Mouse (Mus musculus) liver, embryonic 16.5 days (tissue): Measurements from ENCODE around the gene Rnf182. TPM values are rescaled to one million over a fixed set of nuclear protein-coding genes. Genes with fewer than 3 reads are reported as not detected.

Experiments
- ATAC-seq: fragments of 200-750 bp; cut with Nextera tagmentation; 2 replicates; pipeline ENCODE4 v1.8.0; 2017; ENCODE audit warnings: low read depth, mild to moderate bottlenecking, moderate number of reproducible peaks, moderate library complexity
- H3K27ac ChIP-seq: fragments of 300-500 bp; sonication (generic); 2 replicates; pipeline ENCODE4 v1.5.1; 2014; ENCODE audit warnings: mild to moderate bottlenecking, low read length
- H3K27me3 ChIP-seq: fragments of 300-500 bp; sonication (generic); 2 replicates; pipeline ENCODE4 v1.6.1; 2014; ENCODE audit warnings: low read depth, low read length, mixed read lengths; ENCODE audit not compliant: control insufficient read depth, insufficient read depth
- H3K36me3 ChIP-seq: fragments of 300-500 bp; sonication (generic); 2 replicates; pipeline ENCODE4 v1.6.1; 2014; ENCODE audit warnings: mild to moderate bottlenecking; ENCODE audit not compliant: control insufficient read depth, insufficient read depth
- H3K4me1 ChIP-seq: fragments of 300-500 bp; sonication (generic); 2 replicates; pipeline ENCODE4 v1.6.1; 2014; ENCODE audit warnings: low read depth, low read length, mixed read lengths; ENCODE audit not compliant: control insufficient read depth
- H3K4me2 ChIP-seq: fragments of 300-500 bp; sonication (generic); 2 replicates; pipeline ENCODE4 v1.6.1; 2014; ENCODE audit warnings: low read depth, low read length, mixed read lengths
- H3K4me3 ChIP-seq: fragments of 300-500 bp; sonication (generic); 2 replicates; pipeline ENCODE4 v1.5.1; 2014; ENCODE audit warnings: low read depth, mild to moderate bottlenecking, low read length
- H3K9ac ChIP-seq: fragments of 300-500 bp; sonication (generic); 2 replicates; pipeline ENCODE4 v1.6.1; 2014; ENCODE audit warnings: low read depth, low read length
- H3K9me3 ChIP-seq: fragments of 300-500 bp; sonication (generic); replicated peaks from 2 replicates; pipeline ENCODE4 v1.6.1; 2016; ENCODE audit warnings: low read length; ENCODE audit not compliant: control insufficient read depth
- WGBS: fragments of 180-500 bp; shearing (Covaris S2); extraction: QIAGEN DNeasy Blood & Tissue Kit; methylation state at CpG from one replicate; pipeline ENCODE4 v1.1.7; 2014; ENCODE audit not compliant: insufficient replicate concordance; 5-methylcytosine and 5-hydroxymethylcytosine counted together
- polyA plus RNA-seq: library from polyadenylated mRNA; unstranded; fragments of >200 nt; fragmentation: Nextera tagmentation; extraction: Ambion mirVana; gene quantifications from 2 replicates; pipeline ENCODE4 v1.2.1, GENCODE M21; 2015

The Rnf182 gene
- polyA plus RNA-seq, 1 experiment from 2014 or later: not detected

DNA sequence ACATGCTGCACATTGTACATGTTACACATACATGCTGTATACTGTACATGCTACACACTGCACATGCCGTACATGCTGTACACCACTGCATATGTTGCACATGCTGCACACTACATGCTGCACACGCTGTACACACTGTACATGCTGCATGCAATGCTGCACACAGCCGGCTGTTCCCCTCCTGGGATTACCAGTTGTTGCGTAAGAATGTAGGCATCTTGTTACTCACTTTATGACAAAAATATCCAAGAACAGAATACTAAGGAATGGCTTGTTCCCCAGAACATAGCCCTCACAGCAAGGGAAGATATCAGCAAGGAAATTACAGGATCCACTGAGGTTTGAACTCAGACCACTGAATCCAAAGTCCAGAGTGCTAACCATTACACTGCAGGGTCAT is 47.7 kb downstream of the Rnf182 start:
- no peaks in the 10 kb centered on the region for H3K27me3 ChIP-seq
- WGBS: 73% methylated on average over 4 of the region's 4 CpGs
- no peak for ATAC-seq
- no peak overlapping the region for H3K4me3 ChIP-seq
- no peak overlapping the region for H3K4me2 ChIP-seq
- H3K4me1 ChIP-seq: no peaks in the 10 kb centered on the region
- no peak overlapping the region for H3K27ac ChIP-seq
- no peaks in the 10 kb centered on the region for H3K36me3 ChIP-seq
- H3K9ac ChIP-seq: no peak overlapping the region
- no peaks in the 10 kb centered on the region for H3K9me3 ChIP-seq

DNA sequence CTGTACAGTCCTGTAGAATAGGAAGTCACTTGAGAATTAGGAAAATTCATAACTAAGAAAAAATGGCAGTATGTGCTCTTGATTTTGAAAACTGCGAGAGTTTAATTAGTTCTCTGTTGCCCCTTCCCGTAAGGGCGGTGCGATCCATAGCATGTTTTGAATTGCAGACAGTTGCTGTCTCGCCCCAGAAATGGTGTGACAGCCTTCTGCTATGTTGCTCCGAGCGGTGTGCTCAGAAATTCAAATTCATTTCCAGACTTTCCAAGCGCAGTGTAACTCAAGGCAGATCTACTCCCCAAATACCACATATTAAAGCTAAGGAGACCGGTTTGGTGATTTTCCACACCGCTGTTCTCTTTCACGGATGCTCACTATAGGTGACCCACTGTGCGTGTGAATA is 50.6 kb downstream of the Rnf182 start:
- H3K4me3 ChIP-seq: no peak overlapping the region
- no peak overlapping the region for H3K4me2 ChIP-seq
- no peaks in the 10 kb centered on the region for H3K9me3 ChIP-seq
- 83% methylated on average over 12 of the region's 12 CpGs for WGBS
- no peaks in the 10 kb centered on the region for H3K27me3 ChIP-seq
- no peaks in the 10 kb centered on the region for H3K36me3 ChIP-seq
- H3K4me1 ChIP-seq: no peaks in the 10 kb centered on the region
- no peak for ATAC-seq
- H3K27ac ChIP-seq: no peak overlapping the region
- H3K9ac ChIP-seq: no peak overlapping the region

DNA sequence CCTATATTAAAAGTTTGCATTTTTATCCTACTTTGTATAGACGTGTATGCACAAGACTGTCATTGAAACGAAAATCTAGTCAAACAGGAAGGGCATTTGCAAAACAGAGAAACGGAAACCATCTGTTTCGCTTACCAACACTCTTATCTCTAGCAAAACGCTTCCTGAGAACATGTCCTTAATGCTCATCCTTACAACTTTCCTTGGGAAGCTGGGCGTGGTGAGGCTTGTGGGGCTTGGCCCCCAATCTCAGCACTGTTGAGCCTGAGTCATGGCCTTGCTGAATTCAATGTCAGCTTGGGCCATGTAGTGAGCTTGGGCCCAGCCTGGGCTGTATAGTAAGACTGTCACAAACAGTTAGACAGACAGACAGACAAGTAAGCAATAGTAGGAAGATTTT is 51.4 kb downstream of the Rnf182 start:
- H3K27me3 ChIP-seq: no peaks in the 10 kb centered on the region
- H3K4me3 ChIP-seq: no peak overlapping the region
- no peaks in the 10 kb centered on the region for H3K4me1 ChIP-seq
- no peaks in the 10 kb centered on the region for H3K9me3 ChIP-seq
- H3K36me3 ChIP-seq: no peaks in the 10 kb centered on the region
- no peak overlapping the region for H3K27ac ChIP-seq
- ATAC-seq: no peak
- H3K4me2 ChIP-seq: no peak overlapping the region
- H3K9ac ChIP-seq: no peak overlapping the region
- WGBS: 16% methylated on average over 6 of the region's 6 CpGs

DNA sequence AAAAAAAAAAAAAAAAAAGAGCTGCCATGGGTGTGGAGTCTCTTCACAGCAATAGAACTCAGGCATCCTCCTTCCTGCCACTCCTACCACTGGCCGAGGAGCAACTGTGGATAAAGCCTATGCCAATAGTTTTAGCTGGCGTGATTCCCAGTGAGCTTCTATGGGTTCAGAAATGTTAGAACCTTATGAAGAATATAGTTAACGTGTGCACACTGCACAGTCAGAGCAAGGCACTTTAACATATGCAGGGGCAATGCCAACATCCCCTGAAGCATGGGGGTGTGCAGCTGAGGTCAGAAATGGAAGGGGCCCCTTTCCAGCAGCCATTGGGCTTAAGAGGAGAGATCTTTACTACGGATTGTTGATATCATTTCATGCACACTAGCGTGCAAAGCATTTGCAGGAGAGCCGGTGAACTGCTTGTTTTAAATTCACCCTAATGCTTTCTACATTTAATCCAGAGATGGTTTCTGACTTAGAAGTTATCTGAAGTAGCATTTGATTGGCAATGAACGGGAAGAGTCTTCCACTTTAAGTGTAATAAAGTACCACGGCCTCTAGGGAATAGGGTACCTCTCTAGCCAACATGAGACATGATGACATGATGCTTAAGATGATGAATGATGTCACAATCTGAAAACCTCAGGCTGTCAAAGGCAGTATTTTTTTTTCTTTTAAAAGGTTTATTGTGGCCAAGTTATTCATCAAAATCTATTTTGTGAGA is 61.8 kb downstream of the Rnf182 start:
- WGBS: 69% methylated on average over 8 of the region's 8 CpGs
- H3K9me3 ChIP-seq: no peaks in the 10 kb centered on the region
- H3K4me3 ChIP-seq: no peak overlapping the region
- H3K36me3 ChIP-seq: no peaks in the 10 kb centered on the region
- no peaks in the 10 kb centered on the region for H3K27me3 ChIP-seq
- no peak for ATAC-seq
- H3K4me2 ChIP-seq: no peak overlapping the region
- H3K4me1 ChIP-seq: no peaks in the 10 kb centered on the region
- H3K9ac ChIP-seq: no peak overlapping the region
- no peak overlapping the region for H3K27ac ChIP-seq

DNA sequence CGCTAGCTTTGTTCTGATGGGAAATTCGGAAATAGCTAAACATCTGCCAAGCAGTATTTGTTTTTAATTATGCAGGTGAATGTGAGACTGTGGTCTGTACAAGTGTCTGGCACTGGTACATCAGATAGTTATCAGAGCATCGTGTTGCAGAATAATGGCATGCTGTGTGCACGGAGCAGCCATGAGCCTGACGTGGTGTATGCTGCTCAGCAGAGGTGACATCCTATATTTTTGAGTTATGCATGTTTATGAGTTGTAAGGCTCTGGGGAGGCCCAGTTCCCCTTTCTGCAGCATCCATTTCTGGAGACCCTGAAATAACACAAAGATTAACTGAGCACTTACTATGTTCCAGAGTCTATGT is 62.4 kb downstream of the Rnf182 start:
- Histone ChIP-seq H3K36me3 (no peaks in the 10 kb centered on the region), H3K27me3 (no peaks in the 10 kb centered on the region), H3K4me2 (no peak overlapping the region), H3K4me1 (no peaks in the 10 kb centered on the region), H3K9me3 (no peaks in the 10 kb centered on the region), H3K9ac (no peak overlapping the region), H3K27ac (no peak overlapping the region), H3K4me3 (no peak overlapping the region)
- 60% methylated on average over 5 of the region's 5 CpGs for WGBS
- no peak for ATAC-seq

DNA sequence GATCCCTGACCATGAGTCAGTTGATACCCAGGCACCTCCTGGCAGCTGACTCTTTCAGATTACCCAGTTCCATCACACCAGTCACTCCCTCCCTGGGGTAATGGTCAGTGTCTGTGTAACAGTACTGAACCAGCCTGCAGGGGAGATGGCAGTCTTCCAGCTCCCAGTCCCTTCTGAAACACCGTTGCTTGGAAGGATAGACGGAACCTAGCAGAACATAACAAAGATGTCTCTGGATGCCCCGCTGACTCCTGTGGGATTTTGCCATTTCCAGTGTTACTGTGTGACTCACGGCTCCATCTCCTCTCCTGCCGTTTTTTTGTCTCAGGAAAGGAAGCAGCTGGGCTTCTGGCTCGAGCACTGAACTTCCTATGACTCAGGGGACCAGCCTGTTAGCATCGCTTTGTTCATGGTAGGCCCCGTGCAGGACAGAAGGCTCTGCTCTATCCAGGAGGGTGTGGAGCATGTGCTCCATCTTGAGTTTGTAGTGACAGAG is 69.0 kb downstream of the Rnf182 start:
- ATAC-seq: no peak
- 31% methylated on average over 8 of the region's 8 CpGs for WGBS

DNA sequence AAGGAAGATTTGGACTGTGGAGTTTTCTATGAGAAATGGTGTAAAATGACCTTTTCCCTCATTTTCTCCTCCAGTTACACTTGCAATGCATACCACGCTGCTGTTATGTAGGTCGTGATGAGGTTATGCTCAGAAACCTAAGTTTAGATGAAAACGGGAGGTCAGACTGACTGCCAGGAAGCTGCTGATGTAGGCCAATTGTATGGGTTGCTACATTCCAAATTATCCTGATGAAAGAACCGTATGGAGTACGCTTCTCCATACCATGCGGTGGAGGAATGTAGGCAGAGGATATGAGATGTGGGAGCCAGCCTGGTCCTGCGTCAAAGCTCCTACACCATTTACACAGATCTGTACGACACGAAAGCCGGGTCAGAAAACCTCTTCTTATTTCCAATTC is 72.6 kb downstream of the Rnf182 start:
- no peaks in the 10 kb centered on the region for H3K27me3 ChIP-seq
- 69% methylated on average over 10 of the region's 10 CpGs for WGBS

More for the DNA sequence above, 69.0 kb downstream of the Rnf182 start:
- Histone ChIP-seq H3K27me3 (no peaks in the 10 kb centered on the region), H3K9ac (no peak overlapping the region), H3K9me3 (no peaks in the 10 kb centered on the region), H3K27ac (no peak overlapping the region), H3K4me3 (no peak overlapping the region), H3K36me3 (no peaks in the 10 kb centered on the region), H3K4me1 (no peaks in the 10 kb centered on the region), H3K4me2 (no peak overlapping the region)

DNA sequence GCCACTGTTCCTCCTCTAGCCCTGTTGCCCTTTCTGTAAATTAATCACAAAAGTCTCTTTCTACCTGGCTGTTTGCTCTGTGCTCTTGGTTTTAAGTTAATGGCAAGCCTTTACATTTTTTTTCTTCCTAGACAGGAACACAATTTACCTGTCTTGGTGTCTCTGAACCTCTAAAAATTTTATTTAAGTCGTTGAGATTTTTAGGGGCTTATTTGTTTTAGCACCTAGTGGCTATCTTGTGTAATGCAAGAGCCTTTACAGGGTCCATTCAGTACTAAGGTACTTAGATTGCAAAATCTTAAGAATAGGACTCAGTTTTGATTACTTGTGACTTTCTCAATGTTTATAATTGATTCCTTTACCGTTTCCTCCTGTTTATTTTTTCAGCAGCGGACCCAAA is 76.2 kb downstream of the Rnf182 start:
- no peak overlapping the region for H3K4me3 ChIP-seq
- 50% methylated on average over 3 of the region's 3 CpGs for WGBS
- H3K9ac ChIP-seq: no peak overlapping the region
- ATAC-seq: no peak
- no peaks in the 10 kb centered on the region for H3K4me1 ChIP-seq
- H3K4me2 ChIP-seq: no peak overlapping the region
- H3K36me3 ChIP-seq: no peaks in the 10 kb centered on the region
- H3K27ac ChIP-seq: no peak overlapping the region
- H3K9me3 ChIP-seq: no peaks in the 10 kb centered on the region
- H3K27me3 ChIP-seq: no peaks in the 10 kb centered on the region

More for the DNA sequence above, 72.6 kb downstream of the Rnf182 start:
- H3K27ac ChIP-seq: no peak overlapping the region
- H3K4me2 ChIP-seq: no peak overlapping the region
- no peak overlapping the region for H3K4me3 ChIP-seq
- H3K9me3 ChIP-seq: no peaks in the 10 kb centered on the region
- H3K9ac ChIP-seq: no peak overlapping the region
- H3K4me1 ChIP-seq: no peaks in the 10 kb centered on the region
- ATAC-seq: no peak
- H3K36me3 ChIP-seq: no peaks in the 10 kb centered on the region

DNA sequence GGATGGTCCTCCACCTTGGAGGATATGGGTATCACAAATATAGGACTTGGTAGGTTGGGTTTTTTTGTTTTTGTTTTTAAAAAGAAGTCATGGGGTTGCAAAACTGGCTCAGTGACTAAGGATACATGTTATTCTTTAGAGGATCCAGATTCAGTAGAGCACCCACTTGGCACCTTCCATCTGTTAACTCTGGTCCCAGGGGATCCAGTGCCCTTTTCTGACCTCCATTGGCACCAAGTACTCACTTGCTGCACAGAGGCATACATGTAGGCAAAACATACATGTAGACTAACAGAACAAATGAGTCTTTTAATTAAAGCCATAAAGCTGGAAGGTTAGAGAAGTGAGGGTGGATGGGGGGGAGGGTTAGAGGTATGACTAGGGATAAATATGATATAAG is 80.0 kb downstream of the Rnf182 start:
- H3K27me3 ChIP-seq: no peaks in the 10 kb centered on the region
- no peaks in the 10 kb centered on the region for H3K36me3 ChIP-seq
- no peaks in the 10 kb centered on the region for H3K4me1 ChIP-seq
- no peaks in the 10 kb centered on the region for H3K9me3 ChIP-seq
- ATAC-seq: no peak
- no peak overlapping the region for H3K4me3 ChIP-seq
- H3K27ac ChIP-seq: no peak overlapping the region
- H3K4me2 ChIP-seq: no peak overlapping the region
- H3K9ac ChIP-seq: no peak overlapping the region
